ENCODE assay signal across 1 mouse cellular context in genomic region chr17:28207591-28208313, GRCm38 (mm10).
TF ChIP-seq lines count a peak whose summit lies in the region.

Gene Def6, plus strand, starts transcription at chr17:28207778.

TF ChIP-seq in MEL, 35 proteins besides CTCF, POLR2A, EP300 and RAD21 (continued from another document):
- TF ChIP-seq TCF12 (IDR thresholded peaks at IDR 0.05; ENCODE audit: low read depth, low read length) (peak; percentile 86), USF2 (IDR thresholded peaks at IDR 0.05; ENCODE audit: borderline replicate concordance in 1 of 2, insufficient read depth in 1 of 2, low read depth in 1 of 2, low read length in 2 of 2) (no peak), MAX (IDR thresholded peaks at IDR 0.05; ENCODE audit: low read length) (0 out of 2 replicates have a peak, but pooled peaks have one; percentile 35), MYC (IDR thresholded peaks at IDR 0.05; ENCODE audit: low read depth, low read length) (peak; percentile 56; the same call in 1 of the 2 replicates), SMC3 (IDR thresholded peaks at IDR 0.05; ENCODE audit: low read depth, low read length) (peak; percentile 59), KAT2A (conservative IDR thresholded peaks at IDR 0.05; ENCODE audit: low read depth, low read length) (no peak; the same call in 1 of the 2 replicates), NELFE (IDR thresholded peaks at IDR 0.05; ENCODE audit: low read depth, low read length) (peak; percentile 92)
TF ChIP-seq in MEL: peak in this region for 21.
